31 mouse cellular contexts compared by ENCODE assay signal in the genomic region with DNA sequence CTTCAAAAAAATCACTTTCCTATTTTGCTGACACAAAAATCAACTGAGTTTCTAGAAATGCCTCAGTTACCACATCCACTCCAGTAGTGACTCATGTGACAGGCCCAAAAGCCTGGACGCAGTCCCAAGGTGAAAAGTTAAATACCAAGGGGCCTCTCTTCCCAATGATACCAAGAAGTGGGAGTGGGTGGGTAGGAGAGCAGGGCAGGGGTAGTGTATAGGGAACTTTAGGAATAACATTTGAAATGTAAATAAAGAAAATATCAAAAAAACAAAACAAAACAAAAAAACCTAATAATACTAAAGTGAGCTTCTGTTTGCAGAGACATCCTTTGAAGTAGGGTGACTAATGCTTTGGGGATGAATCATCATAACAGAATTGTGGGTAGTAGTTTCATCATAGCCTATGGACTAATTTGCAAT. TPM values are rescaled to one million over a fixed set of nuclear protein-coding genes. Genes with fewer than 3 reads are reported as not detected.
DNase-seq lines count a peak whose midpoint lies in the region; ATAC-seq and TF ChIP-seq lines count a peak whose summit lies in the region.
"Had no signal": no experiment of that assay in that cellular context is flagged by ENCODE, and none has a peak within 500 bp of the region (broad histone marks: within the 10 kb centered on the region; RNA-seq: fewer than 3 reads in every experiment).

No protein-coding gene starts in this region.

- no peaks in the 10 kb centered on the region for H3K27me3 ChIP-seq in thymus, adult 2 months (ENCODE audit: control insufficient read depth, insufficient read depth, low read length)
- H3K27me3 ChIP-seq in myocyte (ENCODE audit: control insufficient read depth, insufficient read depth, insufficient read length), result no peaks in the 10 kb centered on the region
- H3K27me3 ChIP-seq: forebrain, embryonic 15.5 days; limb, embryonic 13.5 days had no signal

- H3K27ac ChIP-seq in thymus, adult 2 months (ENCODE audit: control insufficient read depth, insufficient read depth, low read length), result peak overlapping the region; percentile 22; the same call in 1 of the 2 replicates
- H3K27ac ChIP-seq: embryonic facial prominence, embryonic 10.5 days; forebrain, embryonic 15.5 days; hindbrain, embryonic 14.5 days; limb, embryonic 13.5 days; liver, embryonic 14.5 days; midbrain, embryonic 10.5 days had no signal

- H3K4me3 ChIP-seq in thymus, adult 2 months (ENCODE audit: control insufficient read depth, insufficient read depth, low read length), result no peak overlapping the region
- H3K4me3 ChIP-seq in myocyte, result no peak overlapping the region
- H3K4me3 ChIP-seq: embryonic facial prominence, embryonic 10.5 days; forebrain, embryonic 15.5 days; limb, embryonic 13.5 days; midbrain, embryonic 10.5 days had no signal

- TF ChIP-seq POLR2A in thymus, adult 2 months (IDR thresholded peaks at IDR 0.05; ENCODE audit: control insufficient read depth, extremely low read depth, insufficient read depth, low read length, poor library complexity), result no peak
- TF ChIP-seq POLR2A in myocyte (IDR thresholded peaks at IDR 0.05; ENCODE audit: insufficient read length, low read depth), result no peak

- peak overlapping the region; percentile 38 for H3K4me2 ChIP-seq in myocyte (ENCODE audit: low read depth)
- H3K4me2 ChIP-seq: forebrain, embryonic 15.5 days; hindbrain, embryonic 14.5 days; limb, embryonic 13.5 days; lung, embryonic 14.5 days had no signal

- no peak for DNase-seq in thymus, adult 2 months
- DNase-seq in thymus, postnatal 36 days, result no peak
- DNase-seq in adrenal gland, postnatal 25 days, result peak; percentile 34
- no peak for DNase-seq in gastrocnemius, postnatal 25 days
- DNase-seq in liver, result no peak
- no peak for DNase-seq in layer of hippocampus, postnatal 10 days (ENCODE audit: low spot score in 2 of 2)
- DNase-seq: B cell, adult 2 months; cerebellum, adult 9-10 months; gastrocnemius, postnatal 36 days; heart, postnatal 4 days; kidney, postnatal 36 days; lung, embryonic 14.5 days; lung, postnatal 4 days had no signal

- 85% methylated on average over 1 of the region's 1 CpGs for WGBS in thymus, adult 2 months

- ATAC-seq in activated CD4-positive, CD25-positive, alpha-beta regulatory T cell, adult 4 months, result peak; percentile 80
- ATAC-seq: forebrain, embryonic 15.5 days; intestine, embryonic 16.5 days; midbrain, embryonic 16.5 days had no signal

- H3K4me1 ChIP-seq in thymus, adult 2 months (replicated peaks; ENCODE audit: control insufficient read depth, insufficient read depth, low read length), result peaks cover 28% of the 10 kb centered on the region
- H3K4me1 ChIP-seq: forebrain, embryonic 15.5 days; limb, embryonic 13.5 days; midbrain, embryonic 10.5 days had no signal

- no peak for TF ChIP-seq CTCF in thymus, adult 2 months (IDR thresholded peaks at IDR 0.05; ENCODE audit: borderline replicate concordance, control insufficient read depth, extremely low read depth, insufficient read depth, low read length, poor library complexity)

- H3K79me2 ChIP-seq in myocyte (ENCODE audit: control insufficient read depth, insufficient read depth), result no peaks in the 10 kb centered on the region

- H3ac ChIP-seq in myocyte (ENCODE audit: control insufficient read depth, insufficient read length), result no peak overlapping the region

- no peaks in the 10 kb centered on the region for H3K36me3 ChIP-seq in thymus, adult 2 months (ENCODE audit: control insufficient read depth, insufficient read depth, low read length)
- H3K36me3 ChIP-seq in myocyte (ENCODE audit: control insufficient read depth, insufficient read depth), result no peaks in the 10 kb centered on the region
- H3K36me3 ChIP-seq: embryonic facial prominence, embryonic 10.5 days; forebrain, embryonic 15.5 days; limb, embryonic 13.5 days; midbrain, embryonic 10.5 days had no signal

TF ChIP-seq in myocyte, 11 proteins besides CTCF, POLR2A, EP300 and RAD21:
- TF ChIP-seq E2F4 (IDR thresholded peaks at IDR 0.05; ENCODE audit: insufficient read depth) (no peak), MYOD1 (IDR thresholded peaks at IDR 0.05; ENCODE audit: control insufficient read depth in 1 of 3, insufficient read length in 2 of 3, low read depth in 2 of 3) (no peak), TCF12 (IDR thresholded peaks at IDR 0.05; ENCODE audit: insufficient read depth, poor library complexity, severe bottlenecking) (no peak), REST (IDR thresholded peaks at IDR 0.05; ENCODE audit: insufficient read depth, insufficient read length) (no peak), USF1 (IDR thresholded peaks at IDR 0.05; ENCODE audit: low read depth) (no peak), TCF3 (IDR thresholded peaks at IDR 0.05; ENCODE audit: insufficient read length, low read depth) (no peak), CEBPB (IDR thresholded peaks at IDR 0.05; ENCODE audit: insufficient read depth, poor library complexity, severe bottlenecking) (0 out of 2 replicates have a peak, but pooled peaks have one; percentile 48), MYOG (IDR thresholded peaks at IDR 0.05; ENCODE audit: control insufficient read depth in 1 of 3, insufficient read depth in 1 of 3, insufficient read length in 2 of 3, low read depth in 2 of 3) (no peak), POLR2AphosphoS2 (IDR thresholded peaks at IDR 0.05; ENCODE audit: insufficient read length, low read depth) (no peak)

RNA-seq across cellular contexts. Expression of a gene that starts 12.7 kb away (rescaled TPM):
- polyA plus RNA-seq in thymus, adult 2 months (2012; rRNA removed), result 19.5 and 20.7 TPM in 2 replicates
- 100 to 1,000 TPM; 128 to 168 TPM for polyA plus RNA-seq in activated CD4-positive, CD25-positive, alpha-beta regulatory T cell, adult 4 months (2017; shearing (Covaris generic))
- 5.3 and 6.3 TPM in 2 replicates for total RNA-seq in adrenal gland, postnatal 25 days (2021)
- 0.05 TPM for polyA plus RNA-seq in myocyte (2012; fragmentation: generic; extraction: Trizol)
- total RNA-seq in gastrocnemius, postnatal 25 days (2021), result 1 to 10 TPM in 1 of 2 experiments, under 1 TPM in 1; 0.88 to 2.1 TPM
- 1 to 10 TPM in 1 of 2 experiments, under 1 TPM in 1; 0.98 to 1.2 TPM for total RNA-seq in layer of hippocampus, postnatal 10 days (2021)
- total RNA-seq: ES-E14 had no signal

RNA-seq across cellular contexts. Expression of a gene that starts 12.7 kb away (rescaled TPM):
- 7.9 and 8.4 TPM in 2 replicates for polyA plus RNA-seq in thymus, adult 2 months (2012; rRNA removed)
- polyA plus RNA-seq in activated CD4-positive, CD25-positive, alpha-beta regulatory T cell, adult 4 months (2017; shearing (Covaris generic)), result 1 to 10 TPM in 1 of 2 experiments, not detected in 1; 2.6 TPM
- total RNA-seq in adrenal gland, postnatal 25 days (2021), result 0.39 TPM in 1 of 2 replicates, not detected in the other
- polyA plus RNA-seq in myocyte (2012; fragmentation: generic; extraction: Trizol), result 0.68 TPM
- under 1 TPM in 1 of 2 experiments, not detected in 1; 0.18 TPM for total RNA-seq in gastrocnemius, postnatal 25 days (2021)
- total RNA-seq in layer of hippocampus, postnatal 10 days (2021), result not detected
- total RNA-seq: common myeloid progenitor, adult 5-6 weeks; ES-E14; heart, postnatal 4 days; layer of hippocampus, adult 8-10 months; left cerebral cortex, adult 18-20 months had no signal
- polyA plus RNA-seq: embryonic facial prominence, embryonic 10.5 days; forebrain, embryonic 15.5 days; heart, embryonic 16.5 days; kidney, embryonic 14.5 days; limb, embryonic 13.5 days; midbrain, embryonic 10.5 days; neural tube, embryonic 14.5 days; stomach, embryonic 14.5 days had no signal
